Mouse (Mus musculus): Measurements from ENCODE around the gene Galnt6.

The Galnt6 gene

GRCm38 (mm10) chr15:100660805-100661204 lies 68.4 kb downstream of the Galnt6 start:
- DNase-seq (ENCODE audit: low spot score in 2 of 2) = no peak

GRCm38 (mm10) chr15:100660306-100660705 lies 68.9 kb downstream of the Galnt6 start:
- DNase-seq (ENCODE audit: low spot score in 2 of 2) = no peak

GRCm38 (mm10) chr15:100655201-100655600 lies 74.0 kb downstream of the Galnt6 start:
- no peak for DNase-seq (ENCODE audit: low spot score in 2 of 2)

- no peak for DNase-seq (ENCODE audit: low spot score in 2 of 2)
Measured at GRCm38 (mm10) chr15:100654271-100654670, 74.9 kb downstream of the Galnt6 start.

GRCm38 (mm10) chr15:100651610-100652009 lies 77.6 kb downstream of the Galnt6 start:
- DNase-seq (ENCODE audit: low spot score in 2 of 2) = no peak

- DNase-seq (ENCODE audit: low spot score in 2 of 2) = no peak
Measured at GRCm38 (mm10) chr15:100650111-100650510, 79.1 kb downstream of the Galnt6 start.

- DNase-seq (ENCODE audit: low spot score in 2 of 2) = no peak
Measured at GRCm38 (mm10) chr15:100646161-100646560, 83.0 kb downstream of the Galnt6 start.

GRCm38 (mm10) chr15:100642451-100642850 lies 86.7 kb downstream of the Galnt6 start:
- no peak for DNase-seq (ENCODE audit: low spot score in 2 of 2)
